Mouse (Mus musculus) heart, adult 9 months (tissue): ENCODE results near the gene Tnfsf15.

Experiments used
- DNase-seq, 2 experiments: peaks; one replicate each; pipeline ENCODE4 v3.0.0; 2022; ENCODE audit warnings: low spot score in 2 of 2

Gene Tnfsf15

GRCm38 (mm10) chr4:63744693-63745171 lies at the start of gene Tnfsf15:
Gene Tnfsf15 (minus strand): TSS chr4:63745113.
- DNase-seq: peak; percentile 50 to 51

- no peak for DNase-seq
These were observed 47.4 kb upstream of the Tnfsf15 start for GRCm38 (mm10) chr4:63792328-63792727.

GRCm38 (mm10) chr4:63785466-63785865 lies 40.6 kb upstream of the Tnfsf15 start:
- DNase-seq: no peak

GRCm38 (mm10) chr4:63783826-63784225 lies 38.9 kb upstream of the Tnfsf15 start:
- no peak for DNase-seq

GRCm38 (mm10) chr4:63782970-63783613 lies 38.2 kb upstream of the Tnfsf15 start:
- DNase-seq: no peak

- no peak for DNase-seq
These were observed 32.3 kb upstream of the Tnfsf15 start for GRCm38 (mm10) chr4:63777223-63777622.

GRCm38 (mm10) chr4:63773306-63774090 lies 28.6 kb upstream of the Tnfsf15 start:
- no peak for DNase-seq

- no peak for DNase-seq
These were observed 27.6 kb upstream of the Tnfsf15 start for GRCm38 (mm10) chr4:63772514-63772913.

- DNase-seq: no peak
These were observed 26.4 kb upstream of the Tnfsf15 start for GRCm38 (mm10) chr4:63771291-63771690.

- no peak for DNase-seq
These were observed 24.2 kb upstream of the Tnfsf15 start for GRCm38 (mm10) chr4:63769161-63769560.

- DNase-seq: no peak
These were observed 20.1 kb upstream of the Tnfsf15 start for GRCm38 (mm10) chr4:63765050-63765449.

- DNase-seq: no peak
These were observed 15.0 kb upstream of the Tnfsf15 start for GRCm38 (mm10) chr4:63759931-63760330.

GRCm38 (mm10) chr4:63757527-63758154 lies 12.7 kb upstream of the Tnfsf15 start:
- no peak for DNase-seq

- no peak for DNase-seq
These were observed 11.2 kb upstream of the Tnfsf15 start for GRCm38 (mm10) chr4:63756072-63756471.

- DNase-seq: no peak
These were observed 9.6 kb upstream of the Tnfsf15 start for GRCm38 (mm10) chr4:63754467-63755020.

GRCm38 (mm10) chr4:63753855-63754254 lies 8.9 kb upstream of the Tnfsf15 start:
- no peak for DNase-seq

GRCm38 (mm10) chr4:63752687-63753523 lies 8.0 kb upstream of the Tnfsf15 start:
- DNase-seq: peak; percentile 10 to 17

- no peak for DNase-seq
These were observed 3.3 kb upstream of the Tnfsf15 start for GRCm38 (mm10) chr4:63748061-63748730.

GRCm38 (mm10) chr4:63745271-63745670 lies 358 bp upstream of the Tnfsf15 start:
- DNase-seq: peak in 1 of 2 experiments; percentile 9

GRCm38 (mm10) chr4:63743660-63744059 lies 1.3 kb downstream of the Tnfsf15 start:
- DNase-seq: no peak
